Mouse (Mus musculus): ENCODE results near the gene Zzz3. TPM values are rescaled to one million over a fixed set of nuclear protein-coding genes. Genes with fewer than 3 reads are reported as not detected.

The Zzz3 gene
- total RNA-seq, 2 experiments from 2014 or later = 15.7 to 18.1 TPM

- no peak for DNase-seq
- Histone ChIP-seq H3K4me3 (no peak overlapping the region), H3K27ac (no peak overlapping the region)
- intact Hi-C loops (cut with DNase I) = no loop called here
- TF ChIP-seq CTCF (IDR thresholded peaks at IDR 0.05) = no peak
Measured at GRCm38 (mm10) chr3:152460802-152461201, 65.5 kb downstream of the Zzz3 start.

GRCm38 (mm10) chr3:152462038-152462547, 66.8 kb downstream of the Zzz3 start:
- TF ChIP-seq CTCF (IDR thresholded peaks at IDR 0.05) = no peak
- no peak for DNase-seq
- intact Hi-C loops (cut with DNase I) = no loop called here
- Histone ChIP-seq H3K4me3 (no peak overlapping the region), H3K27ac (peak overlapping the region; percentile 46)

GRCm38 (mm10) chr3:152462900-152463299, 67.6 kb downstream of the Zzz3 start:
- TF ChIP-seq CTCF (IDR thresholded peaks at IDR 0.05) = no peak
- intact Hi-C loops (cut with DNase I) = no loop called here
- DNase-seq = peak; percentile 39
- Histone ChIP-seq H3K4me3 (no peak overlapping the region), H3K27ac (0 out of 2 replicates have a peak overlapping the region, but pooled peaks have one; percentile 46)

GRCm38 (mm10) chr3:152464462-152464861, 69.2 kb downstream of the Zzz3 start:
- Histone ChIP-seq H3K4me3 (no peak overlapping the region), H3K27ac (no peak overlapping the region)
- intact Hi-C loops (cut with DNase I) = no loop called here
- no peak for TF ChIP-seq CTCF (IDR thresholded peaks at IDR 0.05)
- no peak for DNase-seq

- TF ChIP-seq CTCF (IDR thresholded peaks at IDR 0.05) = no peak
- DNase-seq = no peak
Measured at GRCm38 (mm10) chr3:152465338-152465737, 70.1 kb downstream of the Zzz3 start.

GRCm38 (mm10) chr3:152466849-152467248, 71.6 kb downstream of the Zzz3 start:
- DNase-seq = no peak
- TF ChIP-seq CTCF (IDR thresholded peaks at IDR 0.05) = no peak
- Histone ChIP-seq H3K4me3 (no peak overlapping the region), H3K27ac (no peak overlapping the region)
- intact Hi-C loops (cut with DNase I) = no loop called here

More at GRCm38 (mm10) chr3:152465338-152465737, 70.1 kb downstream of the Zzz3 start:
- no peak overlapping the region for H3K27ac ChIP-seq
- intact Hi-C loops (cut with DNase I) = no loop called here
- no peak overlapping the region for H3K4me3 ChIP-seq

- no peak for TF ChIP-seq CTCF (IDR thresholded peaks at IDR 0.05)
- intact Hi-C loops (cut with DNase I) = no loop called here
- no peak for DNase-seq
- H3K4me3 ChIP-seq = no peak overlapping the region
- H3K27ac ChIP-seq = no peak overlapping the region
Measured at GRCm38 (mm10) chr3:152467312-152467711, 72.0 kb downstream of the Zzz3 start.

- no peak for TF ChIP-seq CTCF (IDR thresholded peaks at IDR 0.05)
- intact Hi-C loops (cut with DNase I) = no loop called here
- DNase-seq = no peak
- H3K4me3 ChIP-seq = no peak overlapping the region
- H3K27ac ChIP-seq = no peak overlapping the region
Measured at GRCm38 (mm10) chr3:152468032-152468431, 72.8 kb downstream of the Zzz3 start.

GRCm38 (mm10) chr3:152468569-152469041, 73.3 kb downstream of the Zzz3 start:
- H3K27ac ChIP-seq = peak overlapping the region; percentile 38; the same call in 1 of the 2 replicates
- intact Hi-C loops (cut with DNase I) = no loop called here
- no peak overlapping the region for H3K4me3 ChIP-seq
- no peak for TF ChIP-seq CTCF (IDR thresholded peaks at IDR 0.05)
- DNase-seq = no peak

GRCm38 (mm10) chr3:152469423-152470200, 74.3 kb downstream of the Zzz3 start:
- Histone ChIP-seq H3K27ac (peak overlapping the region; percentile 1; the same call in 1 of the 2 replicates), H3K4me3 (no peak overlapping the region)
- TF ChIP-seq CTCF (IDR thresholded peaks at IDR 0.05) = no peak
- DNase-seq = peak; percentile 33
- intact Hi-C loops (cut with DNase I) = loop anchor here (5.0 kb wide), 1 partner anchor 283 kb away; no protein-coding TSS in a partner anchor

- no peak for DNase-seq
- intact Hi-C loops (cut with DNase I) = loop anchor here (5.0 kb wide), 1 partner anchor 282 kb away; no protein-coding TSS in a partner anchor
- H3K4me3 ChIP-seq = no peak overlapping the region
- no peak for TF ChIP-seq CTCF (IDR thresholded peaks at IDR 0.05)
- no peak overlapping the region for H3K27ac ChIP-seq
Measured at GRCm38 (mm10) chr3:152470347-152470746, 75.1 kb downstream of the Zzz3 start.

GRCm38 (mm10) chr3:152472676-152473075, 77.4 kb downstream of the Zzz3 start:
- Histone ChIP-seq H3K27ac (no peak overlapping the region), H3K4me3 (no peak overlapping the region)
- DNase-seq = no peak
- TF ChIP-seq CTCF (IDR thresholded peaks at IDR 0.05) = no peak
- intact Hi-C loops (cut with DNase I) = loop anchor here (5.0 kb wide), 1 partner anchor 280 kb away; no protein-coding TSS in a partner anchor

GRCm38 (mm10) chr3:152474582-152475277, 79.5 kb downstream of the Zzz3 start:
- Histone ChIP-seq H3K4me3 (no peak overlapping the region), H3K27ac (no peak overlapping the region)
- peak; percentile 63 for DNase-seq
- peak; percentile 78 for TF ChIP-seq CTCF (IDR thresholded peaks at IDR 0.05)
- intact Hi-C loops (cut with DNase I) = loop anchor here (5.0 kb wide), 1 partner anchor 278 kb away; no protein-coding TSS in a partner anchor
